Comparison of ENCODE assay signal across 8 mouse cellular contexts in genomic region chr5:107167373-107167772, GRCm38 (mm10).
A peak's percentile ranks its signal among the peaks of the same experiment; 100 is the strongest.
DNase-seq lines count a peak whose midpoint lies in the region; ATAC-seq lines count a peak whose summit lies in the region.

No protein-coding gene starts in this region.

- H3K4me2 ChIP-seq in embryonic facial prominence, embryonic 13.5 days, result peak overlapping the region; percentile 27
- H3K4me2 ChIP-seq in limb, embryonic 13.5 days (replicated peaks), result peak overlapping the region; percentile 49

- no peaks in the 10 kb centered on the region for H3K36me3 ChIP-seq in embryonic facial prominence, embryonic 13.5 days
- no peaks in the 10 kb centered on the region for H3K36me3 ChIP-seq in limb, embryonic 13.5 days

- no peak for ATAC-seq in embryonic facial prominence, embryonic 13.5 days (ENCODE audit: insufficient number of reproducible peaks, insufficient read depth, low FRiP score, low TSS enrichment, low read depth)
- ATAC-seq in limb, embryonic 13.5 days (ENCODE audit: low FRiP score, low read depth), result peak; percentile 2; the same call in 1 of the 2 replicates
- ATAC-seq in erythroblast, adult 5-6 weeks (replicated peaks; ENCODE audit: low FRiP score, poor library complexity, severe bottlenecking), result no peak

- 0 out of 2 replicates have a peak overlapping the region, but pooled peaks have one; percentile 23 for H3K9ac ChIP-seq in embryonic facial prominence, embryonic 13.5 days
- no peak overlapping the region for H3K9ac ChIP-seq in limb, embryonic 13.5 days

- WGBS in embryonic facial prominence, embryonic 13.5 days, result 22% methylated on average over 12 of the region's 12 CpGs
- WGBS in limb, embryonic 13.5 days, result 36% methylated on average over 12 of the region's 12 CpGs

- H3K4me3 ChIP-seq in embryonic facial prominence, embryonic 13.5 days, result peak overlapping the region; percentile 5
- peak overlapping the region; percentile 8; the same call in 1 of the 2 replicates for H3K4me3 ChIP-seq in limb, embryonic 13.5 days

- peak overlapping the region; percentile 90 for H3K27ac ChIP-seq in embryonic facial prominence, embryonic 13.5 days
- peak overlapping the region; percentile 89 for H3K27ac ChIP-seq in limb, embryonic 13.5 days

- H3K27me3 ChIP-seq in embryonic facial prominence, embryonic 13.5 days, result no peaks in the 10 kb centered on the region
- no peaks in the 10 kb centered on the region for H3K27me3 ChIP-seq in limb, embryonic 13.5 days

- H3K9me3 ChIP-seq in embryonic facial prominence, embryonic 13.5 days, result no peaks in the 10 kb centered on the region
- H3K9me3 ChIP-seq in limb, embryonic 13.5 days, result no peaks in the 10 kb centered on the region

- peaks cover 88% of the 10 kb centered on the region for H3K4me1 ChIP-seq in embryonic facial prominence, embryonic 13.5 days
- peaks cover 84% of the 10 kb centered on the region for H3K4me1 ChIP-seq in limb, embryonic 13.5 days

- DNase-seq in kidney, adult 18-20 months, result peak; percentile 39
- no peak for DNase-seq in kidney, postnatal 25 days
- peak; percentile 69 for DNase-seq in adrenal gland, postnatal 14 days
- DNase-seq in left cerebral cortex, adult 18-20 months (ENCODE audit: low spot score in 2 of 2), result no peak
- DNase-seq in urinary bladder, adult 18-20 months (ENCODE audit: low spot score in 2 of 2), result no peak

Comparison
In these comparisons a context has a peak if more than half of its experiments do, and no peak if none do; other contexts are left out.
1. DNase-seq: peak in kidney, adult 18-20 months (single experiment) and adrenal gland, postnatal 14 days (single experiment); none in kidney, postnatal 25 days (0 of 2), left cerebral cortex, adult 18-20 months (0 of 2) and urinary bladder, adult 18-20 months (0 of 2).